Mouse (Mus musculus) erythroid progenitor cell, adult 5-6 weeks (primary cell): Measurements from ENCODE around the gene Gpr21. TPM values are rescaled to one million over a fixed set of nuclear protein-coding genes. Genes with fewer than 3 reads are reported as not detected.
A peak's percentile ranks its signal among the peaks of the same experiment; 100 is the strongest.
"Not testable (repeated sequence)": the region's sequence is repeated elsewhere in the genome, so short reads cannot be mapped to it uniquely, and the experiment has no call there.

Experiments used
- ATAC-seq: replicated peaks from 2 replicates; pipeline ENCODE4 v1.8.0; 2016; ENCODE audit warnings: moderate number of reproducible peaks, mild to moderate bottlenecking, moderate TSS enrichment, inconsistent platforms; ENCODE audit not compliant: poor library complexity, low FRiP score, severe bottlenecking
- total RNA-seq, 2 experiments: library from RNA; stranded (forward) in 1 of 2; stranded (reverse) in 1 of 2; fragments of 150-400 nt in 1 of 2; fragments of 186-747, 209-891 nt in 1 of 2; gene quantifications; 2 replicates each; pipeline versions ENCODE4 v1.2.3 to v1.2.4; 2015 to 2017; ENCODE audit warnings: low replicate concordance in 2 of 2

The Gpr21 gene
- total RNA-seq (2015; ENCODE audit: low replicate concordance) (1.3 and 1.4 TPM in 2 replicates), total RNA-seq (2017; ENCODE audit: low replicate concordance) (0.26 and 0.83 TPM in 2 replicates)

DNA sequence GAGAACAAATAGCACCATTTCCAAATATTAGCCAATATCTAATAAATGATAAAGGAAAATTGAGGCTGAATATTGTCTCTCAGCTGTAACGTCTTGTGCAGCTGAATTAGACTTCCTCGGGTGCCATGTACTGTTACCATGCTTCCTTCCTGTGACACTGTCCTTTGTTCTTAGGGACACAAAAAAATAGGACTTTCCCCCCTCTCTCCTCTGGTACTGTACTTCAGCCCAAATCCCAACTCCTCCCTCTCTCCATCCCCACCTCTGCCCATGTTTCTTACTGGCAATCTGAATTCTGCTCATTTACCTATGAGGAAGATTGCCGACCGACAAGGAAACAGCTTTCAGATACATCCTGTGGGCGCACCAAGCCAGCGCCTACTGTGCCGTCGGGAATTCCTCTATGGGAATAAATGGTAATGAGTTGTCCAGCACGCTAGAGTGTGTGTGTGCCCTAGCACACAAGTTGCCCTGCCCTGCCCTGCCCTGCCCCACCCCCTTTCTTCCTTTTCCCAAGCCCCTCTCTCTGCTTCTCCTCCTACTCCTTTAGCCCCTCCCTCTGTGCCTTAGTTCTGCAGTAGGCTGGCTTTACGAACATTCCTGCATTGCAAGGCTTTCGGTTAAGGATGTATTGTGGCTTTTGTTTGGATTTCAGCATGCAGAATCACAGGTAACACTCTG lies at the start of gene Gpr21:
TSS of gene Gpr21 (plus strand) at position 303 of the 681 bp plus-strand sequence.
- no peak for ATAC-seq

DNA sequence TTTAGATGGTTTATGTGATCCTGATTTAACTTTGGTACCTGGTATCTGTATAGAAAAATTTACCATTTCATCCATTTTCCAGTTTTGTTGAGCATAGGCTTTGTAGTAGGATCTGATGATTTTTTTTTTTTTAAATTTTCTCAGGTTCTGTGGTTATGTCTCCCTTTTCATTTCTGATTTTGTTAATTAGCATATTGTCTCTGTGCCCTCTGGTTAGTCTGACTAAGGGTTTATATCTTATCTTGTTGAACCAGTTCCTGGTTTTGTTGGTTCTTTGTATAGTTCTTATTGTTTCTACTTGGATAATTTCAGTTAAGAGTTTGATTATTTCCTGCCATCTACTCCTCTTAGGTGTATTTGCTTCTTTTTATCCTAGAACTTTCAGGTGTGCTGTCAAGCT lies 36.6 kb upstream of the Gpr21 start:
- no peak for ATAC-seq

DNA sequence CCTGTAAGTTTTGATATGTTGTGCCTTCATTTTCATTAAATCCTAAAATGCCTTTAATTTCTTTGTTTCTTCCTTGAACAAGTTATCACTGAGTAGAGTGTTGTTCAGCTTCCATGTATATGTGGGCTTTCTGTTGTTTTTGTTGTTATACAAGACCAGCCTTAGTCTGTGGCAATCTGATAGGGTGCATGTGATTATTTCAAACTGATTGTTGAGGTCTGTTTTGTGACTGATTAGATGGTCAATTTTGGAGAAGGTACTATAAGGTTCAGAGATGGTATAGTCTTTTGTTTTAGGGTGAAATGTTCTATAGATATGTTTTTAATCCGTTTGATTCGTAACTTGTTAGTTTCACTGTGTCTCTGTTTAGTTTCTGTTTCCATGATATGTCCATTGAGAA lies 36.1 kb upstream of the Gpr21 start:
- ATAC-seq = no peak

DNA sequence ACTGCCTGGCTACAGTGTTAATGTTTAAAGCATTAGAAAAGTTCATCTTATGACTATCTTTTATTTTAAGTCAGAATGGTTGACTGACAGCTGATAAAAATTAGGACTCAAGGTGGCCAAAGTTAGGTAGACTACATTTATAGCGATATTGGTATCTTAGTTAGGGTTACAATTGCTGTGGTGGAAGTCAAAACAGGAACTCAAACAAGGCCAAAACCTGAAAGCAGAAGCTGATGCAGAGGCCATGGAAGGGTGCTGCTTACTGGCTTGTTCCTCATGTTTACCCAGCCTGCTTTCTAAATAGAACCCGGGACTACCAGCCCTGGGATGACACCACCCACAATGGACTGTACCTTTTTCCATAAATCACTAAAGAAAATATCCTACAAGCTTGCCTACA lies 32.0 kb upstream of the Gpr21 start:
- ATAC-seq = no peak

DNA sequence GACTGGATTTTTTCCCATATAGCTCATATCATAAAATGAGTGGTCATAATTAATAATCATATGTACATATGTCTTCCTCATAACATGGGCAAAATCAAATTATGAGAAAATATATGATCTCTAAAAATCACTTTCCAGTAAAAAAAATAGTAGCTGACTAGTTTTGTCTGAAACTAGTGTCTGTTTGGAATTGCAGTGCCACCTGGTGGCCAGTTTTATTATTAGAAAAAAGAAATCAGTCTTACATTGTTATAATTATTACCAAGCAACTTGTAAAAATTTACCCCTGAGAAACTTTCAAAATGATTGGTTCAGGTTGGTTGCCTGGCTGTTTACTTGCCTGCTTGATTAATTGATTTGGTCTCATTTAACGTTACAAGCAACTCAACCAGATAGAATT lies 30.8 kb upstream of the Gpr21 start:
- peak; percentile 73; the same call in 1 of the 2 replicates for ATAC-seq

DNA sequence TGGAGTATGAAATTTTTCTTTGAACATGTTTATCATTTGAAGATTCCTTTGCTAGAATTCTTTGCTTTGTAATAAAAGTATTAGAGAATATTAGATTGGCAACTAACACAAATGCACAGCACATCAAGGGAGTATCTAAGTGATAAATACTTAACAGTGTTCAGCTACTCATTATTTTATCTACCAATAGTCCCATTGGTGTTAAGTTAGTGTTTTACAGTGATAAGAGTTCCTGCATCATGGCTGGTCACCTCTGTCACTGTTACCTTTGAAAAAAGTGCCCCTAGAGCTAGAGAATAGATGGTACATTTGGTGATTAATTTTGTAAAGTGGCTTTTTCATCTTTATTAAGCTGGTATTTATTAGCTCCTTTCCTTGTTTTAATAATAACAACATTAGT lies 29.7 kb upstream of the Gpr21 start:
- 0 out of 2 replicates have a peak, but pooled peaks have one; percentile 34 for ATAC-seq

DNA sequence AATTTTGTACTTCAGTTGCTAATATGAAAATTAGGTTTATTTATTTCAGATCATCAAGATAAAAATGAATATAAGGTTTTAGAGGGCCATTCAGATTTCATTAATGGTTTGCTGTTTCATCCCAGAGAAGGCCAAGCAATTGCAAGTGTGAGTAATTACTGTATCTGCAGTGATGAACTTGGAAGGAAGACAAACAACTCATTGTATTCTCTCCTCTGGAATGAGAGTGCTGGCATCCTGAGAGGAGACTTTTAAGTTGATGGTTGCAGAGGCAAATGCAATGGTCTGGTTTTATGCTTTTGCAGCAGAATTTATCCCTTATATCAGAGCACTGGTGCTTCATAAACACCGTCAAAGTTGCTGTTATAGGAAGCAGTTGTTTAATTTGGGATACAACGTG lies 27.2 kb upstream of the Gpr21 start:
- no peak for ATAC-seq

DNA sequence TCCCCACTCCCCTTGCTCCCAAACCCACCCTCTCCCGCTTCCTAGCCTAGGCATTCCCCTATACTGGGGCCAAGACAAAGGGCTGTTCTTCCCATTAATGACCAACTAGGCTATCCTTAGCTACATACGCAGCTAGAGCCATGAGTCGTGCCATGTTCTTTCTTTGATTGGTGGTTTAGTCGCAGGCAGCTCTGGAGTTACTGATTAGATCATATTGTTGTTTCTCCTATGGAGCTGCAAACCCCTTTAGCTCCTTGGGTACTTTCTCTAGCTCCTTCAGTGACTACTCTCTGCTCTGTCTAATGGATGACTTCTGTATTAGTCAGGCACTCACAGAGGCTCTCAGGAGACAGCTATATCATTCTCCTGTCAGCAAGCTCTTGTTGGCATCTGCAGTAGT lies 18.8 kb upstream of the Gpr21 start:
- no peak for ATAC-seq

DNA sequence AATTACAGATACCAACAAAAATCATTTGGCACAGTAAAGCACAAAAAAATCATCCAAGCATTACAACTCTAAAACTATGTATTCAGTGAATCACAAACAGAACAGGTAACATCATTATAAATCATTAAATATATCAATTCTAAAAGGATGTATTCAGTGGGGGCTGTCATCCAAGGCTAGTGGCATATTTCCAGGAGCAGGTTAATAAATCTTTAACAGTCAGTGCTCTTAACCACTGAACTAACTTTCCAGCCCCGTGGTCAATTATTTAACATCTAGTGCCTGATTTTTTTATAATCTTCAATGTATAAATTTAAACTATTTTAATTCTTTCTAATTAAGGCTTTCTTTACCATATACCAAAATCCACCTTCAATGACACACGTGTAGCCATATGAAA lies 10.3 kb upstream of the Gpr21 start:
- not testable (repeated sequence) for ATAC-seq

DNA sequence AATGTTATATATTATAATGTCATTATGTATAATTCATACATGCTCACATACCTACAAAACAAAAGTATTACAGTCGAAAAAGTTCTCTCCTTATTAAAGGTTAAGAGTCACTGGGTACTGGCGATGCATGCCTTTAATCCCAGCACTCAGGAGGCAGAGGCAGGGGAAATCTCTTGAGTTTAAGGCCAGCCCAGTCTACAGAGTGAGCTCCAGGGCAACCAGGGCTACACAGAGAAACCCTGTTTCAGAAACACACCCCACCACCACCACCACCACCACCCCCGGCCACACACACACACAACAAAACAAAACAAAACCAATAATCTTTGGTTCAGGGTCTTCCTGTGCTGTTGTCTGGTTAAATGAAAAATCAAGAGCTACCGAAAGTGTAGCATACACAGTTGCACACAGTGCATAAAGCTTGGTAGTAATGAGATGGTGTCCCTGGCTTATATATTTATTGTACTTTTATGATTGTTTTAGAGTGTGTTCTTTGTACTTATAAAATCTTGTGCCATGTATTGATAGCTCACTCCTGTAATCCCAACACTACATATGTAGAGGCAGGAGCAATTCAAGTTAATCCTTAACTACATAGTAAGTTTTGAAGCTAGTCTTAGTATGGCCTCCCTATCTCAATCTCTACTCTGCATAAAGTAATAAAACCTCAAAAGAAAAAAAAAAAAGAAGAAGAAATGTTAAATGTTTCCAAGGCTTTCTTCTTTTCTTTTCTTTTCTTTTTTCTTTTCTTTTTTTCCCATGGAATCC lies 4.8 kb upstream of the Gpr21 start:
- no peak for ATAC-seq

DNA sequence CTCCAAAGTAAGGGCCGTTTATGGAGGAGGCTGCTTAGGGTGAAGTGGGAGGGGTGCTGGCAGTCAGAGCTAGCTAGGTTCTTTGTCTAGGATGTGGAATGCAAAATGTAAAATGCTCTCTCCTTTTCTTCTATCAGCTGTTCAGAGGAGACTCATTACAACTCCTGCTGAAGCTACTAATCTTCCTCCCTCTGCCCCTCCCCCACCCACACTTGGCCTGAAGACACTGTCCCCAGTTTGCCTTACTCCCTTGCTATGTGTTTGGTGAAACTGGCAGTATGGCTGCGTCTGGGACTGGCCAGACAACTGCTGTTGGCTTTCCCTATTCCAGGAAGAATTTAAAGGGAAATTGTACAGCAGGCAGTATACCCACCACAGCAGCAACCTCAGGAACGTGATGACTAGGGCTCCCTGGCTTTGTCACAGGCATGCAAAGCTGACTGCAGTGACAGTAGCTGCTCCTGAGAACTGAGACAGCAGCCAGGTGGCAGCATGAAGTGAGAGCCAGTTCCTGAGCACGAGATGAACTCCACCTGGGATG lies 860 bp downstream of the Gpr21 start:
- ATAC-seq = no peak

DNA sequence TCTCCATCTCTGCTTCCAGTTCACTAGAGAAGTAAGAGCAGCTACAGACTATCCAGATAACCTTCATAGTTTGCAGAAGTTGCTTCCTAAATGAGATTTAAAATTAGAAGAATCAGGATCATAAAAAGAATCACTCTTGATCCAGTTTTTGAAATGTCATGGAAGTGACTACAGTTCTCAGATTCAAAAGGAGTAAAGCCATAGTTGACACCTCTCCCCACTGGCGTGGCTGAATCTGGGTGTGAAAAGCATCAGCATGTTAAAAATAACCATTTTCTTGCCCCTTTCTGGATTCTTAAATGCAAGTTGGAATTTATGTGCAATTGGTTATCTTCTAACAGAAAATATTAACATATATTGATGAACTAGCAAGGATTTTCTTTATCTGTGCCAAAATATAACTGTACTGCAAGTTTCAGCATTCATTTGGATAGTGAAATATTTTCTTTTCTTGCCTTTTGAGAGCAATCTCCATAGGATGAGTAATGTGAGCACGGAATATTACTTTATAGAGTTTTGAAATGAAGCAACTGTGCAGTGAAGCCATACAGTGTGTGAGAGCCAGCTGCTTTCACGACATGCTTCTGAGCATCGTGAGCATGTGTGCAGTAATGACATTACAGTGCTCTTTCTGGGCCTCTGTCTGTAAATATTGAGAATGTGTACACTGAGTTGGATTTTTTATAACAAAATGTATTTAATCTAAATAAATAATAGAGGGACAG lies 2.6 kb downstream of the Gpr21 start:
- ATAC-seq = no peak

DNA sequence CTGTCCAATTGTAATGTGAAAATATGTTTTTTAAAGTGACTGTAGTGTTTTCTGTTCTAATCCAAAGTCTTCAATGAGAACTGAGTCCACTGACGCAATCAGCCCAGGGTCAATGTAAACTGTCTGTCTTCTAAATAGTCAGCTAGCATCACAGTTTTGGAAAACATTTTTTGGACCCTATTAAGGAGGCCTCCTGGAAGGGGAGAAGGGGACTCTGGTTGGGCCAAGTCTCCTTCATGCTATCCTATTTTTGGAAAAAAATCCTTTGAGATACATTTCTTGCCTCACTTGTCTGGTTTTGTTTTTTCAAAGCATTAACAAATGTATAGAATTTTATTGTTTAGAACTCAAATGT lies 3.1 kb downstream of the Gpr21 start:
- ATAC-seq = no peak

DNA sequence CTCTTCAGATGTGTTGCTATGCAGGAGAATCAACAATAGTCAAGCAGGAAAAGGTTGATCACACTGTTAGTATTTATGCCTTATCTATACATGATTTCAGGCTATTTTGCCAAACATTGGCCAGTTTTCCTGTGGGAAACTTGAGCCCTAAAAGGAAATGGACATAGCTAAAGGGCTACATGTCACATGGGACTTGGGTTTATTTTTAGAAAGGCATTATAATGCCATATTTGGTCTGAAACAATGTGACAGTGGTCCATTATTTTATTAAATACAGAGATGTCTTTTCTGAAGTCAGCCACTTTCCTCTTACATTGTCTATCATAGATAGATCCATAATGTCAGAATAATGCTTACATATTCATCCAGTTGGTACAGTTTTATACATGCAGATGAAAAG lies 11.5 kb downstream of the Gpr21 start:
- no peak for ATAC-seq

DNA sequence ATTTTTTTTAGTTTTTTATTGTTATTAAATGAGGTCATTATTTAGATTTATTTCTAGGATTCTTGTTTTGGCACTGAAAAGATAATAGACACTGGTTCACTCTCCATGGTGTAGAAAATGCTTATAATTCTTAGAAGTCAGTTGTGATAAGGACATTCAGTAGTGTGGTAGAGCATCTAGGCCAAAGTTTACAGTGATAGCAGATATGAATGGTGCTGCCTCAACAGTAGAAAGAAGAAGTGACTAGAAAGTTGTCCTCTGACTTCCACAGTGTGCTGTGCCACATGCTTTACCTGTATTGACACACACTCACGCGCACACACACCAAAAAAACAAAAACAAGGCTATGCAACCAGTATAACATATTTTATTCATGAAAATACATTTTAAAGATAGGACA lies 13.3 kb downstream of the Gpr21 start:
- ATAC-seq = no peak

DNA sequence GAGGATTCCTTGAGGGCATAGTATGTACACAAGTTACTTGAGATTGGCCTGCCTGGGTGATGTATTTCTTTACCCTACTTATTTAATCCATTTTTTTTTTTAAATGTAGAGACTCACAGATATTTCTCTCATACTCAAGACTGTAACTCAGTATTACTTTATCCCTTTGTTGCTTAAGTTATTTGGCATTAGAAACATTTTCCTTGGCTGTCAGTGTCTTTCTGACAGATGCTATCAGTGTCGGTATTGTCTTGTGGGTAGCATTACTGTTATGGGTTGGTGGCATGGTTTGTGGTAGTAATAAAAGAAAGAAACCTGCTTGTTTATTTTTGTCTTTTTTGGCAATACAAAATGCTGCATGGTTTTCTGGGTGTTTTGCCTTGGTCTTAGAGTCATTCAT lies 14.6 kb downstream of the Gpr21 start:
- ATAC-seq = no peak

DNA sequence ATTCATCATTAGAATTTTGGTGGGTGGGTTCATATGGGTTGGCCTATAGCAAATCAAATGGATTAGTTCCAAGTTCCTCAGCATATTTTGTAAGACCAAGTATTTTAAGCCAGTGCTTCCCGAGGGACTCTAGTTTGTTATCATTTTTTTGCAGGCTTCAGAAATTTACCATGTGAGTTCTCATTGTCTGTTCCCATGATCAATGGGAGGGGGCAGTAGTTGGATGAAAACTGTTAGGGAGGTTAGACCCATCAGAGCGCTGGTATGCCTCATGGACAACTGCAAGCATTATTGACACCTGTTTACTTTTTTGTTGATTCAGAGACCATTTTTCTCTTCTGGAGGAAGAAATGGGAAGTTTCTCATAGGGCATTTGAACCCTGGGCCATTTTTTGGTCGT lies 15.5 kb downstream of the Gpr21 start:
- ATAC-seq = no peak

DNA sequence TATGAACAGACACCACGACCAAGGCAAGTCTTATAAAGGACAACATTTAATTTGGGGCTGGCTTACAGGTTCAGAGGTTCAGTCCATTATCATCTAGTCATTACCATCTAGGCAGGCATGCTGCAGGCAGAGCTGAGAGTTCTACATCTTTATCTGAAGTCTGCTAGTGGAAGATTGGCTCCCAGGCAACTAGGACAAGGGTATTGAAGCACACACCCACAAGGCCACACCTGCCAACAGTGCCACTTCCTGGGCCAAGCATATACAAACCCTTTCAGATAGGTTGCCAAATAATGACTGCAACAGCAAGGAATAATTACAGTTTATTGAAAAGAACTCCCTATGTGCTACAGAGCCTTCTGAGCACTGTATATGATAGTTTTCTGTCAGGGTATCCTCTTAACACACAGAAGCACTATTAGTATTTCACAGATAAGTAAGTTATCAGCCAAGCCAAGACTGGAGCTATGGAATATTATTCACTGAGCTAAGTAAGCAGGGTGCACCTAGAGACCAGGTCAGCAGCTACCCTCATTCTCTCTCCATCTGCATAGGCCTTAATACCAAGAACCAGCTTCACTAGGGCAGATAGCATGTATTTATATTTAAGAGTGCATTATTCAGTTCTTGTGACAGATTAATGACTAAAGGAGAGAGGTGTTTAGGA lies 33.3 kb downstream of the Gpr21 start:
- ATAC-seq = peak; percentile 96

DNA sequence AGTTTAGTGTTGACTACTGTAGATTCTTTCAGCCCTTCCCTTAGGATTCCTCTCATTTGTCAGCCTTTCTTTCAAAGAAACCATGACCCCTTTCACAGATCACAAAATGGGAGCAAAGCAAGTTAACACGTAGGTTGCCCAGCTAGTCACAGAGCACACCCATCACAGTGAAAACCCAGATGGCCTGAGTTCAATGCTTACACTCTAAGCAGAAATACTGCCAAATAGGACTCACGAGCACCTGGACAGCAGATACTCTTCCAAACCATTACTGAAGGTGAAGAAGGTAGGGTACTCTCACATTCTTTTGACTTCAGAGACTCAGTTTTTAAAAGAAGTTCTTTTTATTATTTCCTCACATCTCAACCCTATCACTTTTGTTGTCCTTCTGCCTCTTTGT lies 40.2 kb downstream of the Gpr21 start:
- no peak for ATAC-seq

DNA sequence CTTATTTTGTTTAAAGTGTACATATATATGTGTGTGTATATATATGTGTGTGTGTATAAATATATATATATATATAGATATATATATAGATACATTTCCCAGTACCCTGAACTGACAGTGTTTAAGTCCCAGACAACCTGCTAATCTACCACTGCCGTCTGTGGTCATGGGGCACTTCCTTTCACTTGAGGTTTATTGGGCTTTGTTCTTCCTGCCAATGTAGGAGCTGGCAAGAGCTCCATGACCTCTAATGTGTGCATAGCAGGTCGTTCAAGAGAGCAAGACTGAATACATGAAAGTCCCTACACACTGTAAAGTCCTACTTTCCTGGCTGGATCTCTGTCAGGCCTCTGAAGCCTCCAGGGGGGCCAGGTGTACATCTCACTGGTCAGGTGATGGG lies 49.4 kb downstream of the Gpr21 start:
- ATAC-seq = no peak
